18 mouse cellular contexts compared by ENCODE assay signal in genomic region chr8:70535221-70535620, GRCm38 (mm10).
"Had no signal": no experiment of that assay in that cellular context is flagged by ENCODE, and none has a peak within 500 bp of the region (broad histone marks: within the 10 kb centered on the region; RNA-seq: fewer than 3 reads in every experiment).

No protein-coding gene starts in this region.

- H3K4me2 ChIP-seq: liver, embryonic 12.5 days; lung, embryonic 15.5 days; midbrain, embryonic 12.5 days; midbrain, embryonic 15.5 days; neural tube, embryonic 13.5 days; neural tube, embryonic 15.5 days had no signal

- ATAC-seq: liver, embryonic 12.5 days; midbrain, embryonic 15.5 days had no signal

- H3K27ac ChIP-seq: liver, embryonic 12.5 days; liver, embryonic 14.5 days; lung, embryonic 15.5 days; midbrain, embryonic 10.5 days; midbrain, embryonic 12.5 days; midbrain, embryonic 15.5 days; neural tube, embryonic 13.5 days; neural tube, embryonic 15.5 days had no signal

- H3K27me3 ChIP-seq: liver, embryonic 12.5 days; lung, embryonic 15.5 days; midbrain, embryonic 12.5 days; midbrain, embryonic 15.5 days; neural tube, embryonic 13.5 days; neural tube, embryonic 15.5 days had no signal

- H3K4me3 ChIP-seq: liver, embryonic 12.5 days; lung, embryonic 15.5 days; midbrain, embryonic 10.5 days; midbrain, embryonic 12.5 days; midbrain, embryonic 15.5 days; myocyte; neural tube, embryonic 13.5 days; neural tube, embryonic 15.5 days had no signal

- H3K9me3 ChIP-seq: liver, embryonic 12.5 days; lung, embryonic 15.5 days; midbrain, embryonic 10.5 days; midbrain, embryonic 12.5 days; midbrain, embryonic 15.5 days; neural tube, embryonic 13.5 days; neural tube, embryonic 15.5 days had no signal

- H3K9ac ChIP-seq: liver, embryonic 14.5 days; lung, embryonic 15.5 days; midbrain, embryonic 12.5 days; midbrain, embryonic 15.5 days; neural tube, embryonic 13.5 days; neural tube, embryonic 15.5 days had no signal

- DNase-seq: lung, postnatal 14 days; retina, postnatal 1 day; right cerebral cortex, adult 18-20 months; right cerebral cortex, postnatal 25 days; right cerebral cortex, postnatal 4 days; spleen, adult 18-20 months; thymus, adult 18-20 months; thymus, postnatal 14 days; thymus, postnatal 36 days had no signal
